Mouse (Mus musculus) 3T3-L1 (cell line): ENCODE measurements around the gene Dnah2.

Experiments
- DNase-seq: peaks from one replicate; pipeline ENCODE4 v3.0.0-alpha.2; 2015; ENCODE audit warnings: low read depth, low spot score

Gene Dnah2

GRCm38 (mm10) chr11:69408541-69409377, 140.2 kb downstream of the Dnah2 start:
- peak; percentile 97 for DNase-seq

- no peak for DNase-seq
These were observed 141.2 kb downstream of the Dnah2 start for GRCm38 (mm10) chr11:69407724-69408004.

- DNase-seq, result no peak
These were observed 141.8 kb downstream of the Dnah2 start for GRCm38 (mm10) chr11:69406867-69407723.

- DNase-seq, result no peak
These were observed 142.6 kb downstream of the Dnah2 start for GRCm38 (mm10) chr11:69406282-69406681.

- no peak for DNase-seq
These were observed 143.3 kb downstream of the Dnah2 start for GRCm38 (mm10) chr11:69405397-69406200.

- DNase-seq, result no peak
These were observed 144.1 kb downstream of the Dnah2 start for GRCm38 (mm10) chr11:69404595-69405396.

GRCm38 (mm10) chr11:69403691-69404594, 145.0 kb downstream of the Dnah2 start:
- DNase-seq, result no peak

GRCm38 (mm10) chr11:69401987-69402386, 146.9 kb downstream of the Dnah2 start:
- no peak for DNase-seq

- DNase-seq, result peak; percentile 76
These were observed 147.7 kb downstream of the Dnah2 start for GRCm38 (mm10) chr11:69401210-69401637.

GRCm38 (mm10) chr11:69400083-69400850, 148.6 kb downstream of the Dnah2 start:
- no peak for DNase-seq

GRCm38 (mm10) chr11:69399201-69400082, 149.5 kb downstream of the Dnah2 start:
- DNase-seq, result no peak

GRCm38 (mm10) chr11:69398486-69399200, 150.3 kb downstream of the Dnah2 start:
- DNase-seq, result no peak

- DNase-seq, result no peak
These were observed 150.9 kb downstream of the Dnah2 start, which contains the start of gene Tmem88 for GRCm38 (mm10) chr11:69398059-69398458. Gene Tmem88 (minus strand): TSS chr11:69398234.

- no peak for DNase-seq
These were observed 151.3 kb downstream of the Dnah2 start for GRCm38 (mm10) chr11:69397581-69398057.

GRCm38 (mm10) chr11:69396772-69397171, 152.1 kb downstream of the Dnah2 start:
- no peak for DNase-seq

GRCm38 (mm10) chr11:69395634-69396373, 153.1 kb downstream of the Dnah2 start:
- DNase-seq, result peak; percentile 99

- peak; percentile 91 for DNase-seq
These were observed 153.7 kb downstream of the Dnah2 start, which contains the start of the genes Naa38 and Cyb5d1 for GRCm38 (mm10) chr11:69395235-69395633. Gene Naa38 (plus strand): TSS chr11:69395487. Gene Cyb5d1 (minus strand): TSS chr11:69395631.
